Mouse (Mus musculus) bone marrow macrophage, adult 2 months (primary cell): ENCODE measurements around the gene Arhgef38.

ENCODE experiments used
- CTCF ChIP-seq: IDR thresholded peaks from 2 replicates; pipeline ENCODE4 v1.5.1; 2012; ENCODE audit warnings: low read depth, mild to moderate bottlenecking, low read length, moderate library complexity
- POLR2A ChIP-seq: IDR thresholded peaks from 2 replicates; pipeline ENCODE4 v1.6.1; 2012; ENCODE audit warnings: mild to moderate bottlenecking, low read depth, low read length, borderline replicate concordance

DNA sequence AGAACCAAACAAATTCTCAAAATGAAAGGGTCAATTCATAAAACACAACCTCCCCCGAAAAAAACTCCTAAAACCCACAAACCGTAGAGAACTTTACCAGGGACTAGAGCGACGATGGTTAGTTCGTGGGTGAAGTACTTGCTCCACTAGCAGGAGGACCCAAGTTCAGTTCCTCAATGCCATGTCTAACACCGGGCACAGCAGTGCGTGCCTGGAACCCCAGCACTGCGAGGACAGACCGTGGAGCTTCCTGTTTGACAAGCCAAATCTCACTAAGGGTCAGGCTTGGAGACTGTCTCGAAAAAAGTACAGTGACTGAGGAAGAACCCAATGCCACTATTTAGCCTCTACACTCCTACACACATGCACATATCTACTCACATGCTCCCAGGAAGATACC is 159.2 kb downstream of the Arhgef38 start:
- TF ChIP-seq CTCF (no peak), POLR2A (no peak)
